Mouse (Mus musculus) inflammation-experienced regulatory T-cells, adult 6 months (primary cell): ENCODE measurements at regions not wholly inside any gene's neighbourhood (a gene's known extent, or its start where the extent isn't known, plus 50 kb on each side); places are given as distances from the start of the nearest gene placed in this dataset.

Experiments used
- ATAC-seq: one replicate; pipeline ENCODE4 v1.8.0; 2017

- no peak for ATAC-seq
Measured at GRCm38 (mm10) chr3:147966827-147967226, 1023.5 kb downstream of the Adgrl2 start.

DNA sequence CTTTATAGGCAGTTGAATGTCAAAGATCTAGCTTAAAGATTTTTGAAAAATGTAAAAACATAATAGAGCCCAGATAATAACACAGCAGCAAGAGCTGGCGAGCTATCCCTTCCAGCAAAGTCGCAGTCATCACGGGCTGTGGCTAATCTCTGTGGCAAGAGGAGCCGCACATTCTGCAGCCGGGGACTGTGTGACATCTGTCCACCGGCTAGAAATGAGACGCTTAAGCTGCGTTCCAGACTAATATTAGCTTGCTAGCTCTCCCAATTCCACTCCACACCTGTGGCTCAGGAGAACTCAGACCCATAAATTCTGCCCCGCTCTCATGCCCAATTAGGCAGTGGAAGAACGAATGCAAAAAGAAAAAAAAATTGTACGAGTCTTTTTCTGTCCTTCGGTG, 1024.0 kb downstream of the Adgrl2 start:
- ATAC-seq: no peak

GRCm38 (mm10) chr3:147963698-147964476, 1026.5 kb downstream of the Adgrl2 start:
- no peak for ATAC-seq

- ATAC-seq: no peak
Measured at GRCm38 (mm10) chr3:147948041-147948592, 1042.2 kb downstream of the Adgrl2 start.

DNA sequence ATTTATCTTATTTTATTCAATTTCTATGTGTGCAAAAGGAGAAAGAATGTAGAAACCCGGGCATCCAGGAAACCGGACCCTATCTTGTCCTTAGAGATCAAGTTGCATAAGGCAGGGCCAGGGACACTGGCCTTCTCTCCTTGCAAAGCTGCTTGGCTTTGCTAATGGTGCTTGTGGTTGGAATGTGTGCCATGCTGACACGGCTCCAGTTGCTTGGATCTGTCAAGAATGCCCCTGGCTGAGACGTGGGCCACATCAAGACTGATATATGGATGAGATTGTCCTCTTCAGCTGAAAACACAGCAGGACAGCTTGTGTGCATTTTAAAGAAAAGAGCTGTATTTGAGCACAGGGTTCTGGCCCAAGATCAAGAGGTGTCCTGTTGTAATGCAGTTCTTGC, 1047.0 kb downstream of the Adgrl2 start:
- no peak for ATAC-seq

DNA sequence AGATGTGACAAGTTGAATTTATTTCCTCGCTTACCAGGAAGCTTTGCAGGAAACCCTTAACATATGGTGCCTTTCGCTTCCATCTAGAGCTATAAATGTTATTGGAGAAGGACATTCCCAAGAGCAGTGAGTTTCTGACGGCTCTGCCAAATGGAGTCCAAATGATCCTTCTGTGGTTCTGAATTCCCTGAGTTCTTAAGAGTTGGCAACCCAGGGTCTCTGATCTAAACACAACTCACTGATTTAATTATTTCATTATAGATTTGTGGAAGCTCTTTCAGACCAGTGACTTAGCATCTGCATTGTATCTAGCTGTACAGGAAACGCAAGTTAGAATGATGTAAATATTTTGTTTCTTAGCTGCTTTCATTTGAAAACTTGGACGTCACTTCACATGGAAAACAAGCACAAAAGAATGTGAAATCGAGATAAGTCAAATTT, 1059.5 kb downstream of the Adgrl2 start:
- ATAC-seq: no peak

DNA sequence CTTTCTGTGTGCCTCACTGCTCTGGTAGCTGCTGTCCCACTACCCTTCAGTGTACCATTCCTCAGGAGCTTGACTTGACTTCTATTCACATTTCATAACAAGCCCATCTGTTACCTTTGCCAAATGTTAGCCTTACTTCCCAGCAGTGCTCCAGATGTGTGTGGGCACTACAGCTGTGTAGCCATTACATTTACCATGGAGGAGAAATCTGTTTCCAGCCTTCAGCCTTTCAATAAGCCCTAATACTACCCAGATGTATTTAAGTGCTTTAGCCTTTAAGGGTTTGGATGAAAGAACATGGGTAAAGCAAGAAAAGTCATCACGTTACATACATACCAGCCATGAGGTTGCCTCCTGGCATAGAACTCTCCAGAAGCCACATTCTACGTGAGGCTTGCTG, 1068.0 kb downstream of the Ttll7 start:
- no peak for ATAC-seq

DNA sequence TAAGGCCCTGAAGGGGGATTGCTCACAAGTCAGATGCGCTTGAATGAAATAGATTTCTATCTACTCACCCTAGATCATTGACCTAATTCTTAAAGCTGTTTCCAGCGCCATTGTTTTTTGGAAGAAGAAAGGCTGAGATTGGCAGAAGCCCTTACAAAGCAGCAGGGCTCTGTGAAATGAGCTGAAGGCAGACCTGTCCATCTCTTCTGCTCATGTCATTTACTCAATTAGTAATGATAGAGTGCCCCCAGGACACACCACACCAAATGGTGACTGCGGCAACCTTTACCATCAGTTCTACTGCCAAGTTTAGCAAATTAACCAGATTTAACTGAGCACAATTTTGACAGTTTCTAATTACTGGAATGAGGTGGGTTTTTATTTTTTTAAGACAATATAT, 1067.5 kb downstream of the Ttll7 start:
- ATAC-seq: no peak

DNA sequence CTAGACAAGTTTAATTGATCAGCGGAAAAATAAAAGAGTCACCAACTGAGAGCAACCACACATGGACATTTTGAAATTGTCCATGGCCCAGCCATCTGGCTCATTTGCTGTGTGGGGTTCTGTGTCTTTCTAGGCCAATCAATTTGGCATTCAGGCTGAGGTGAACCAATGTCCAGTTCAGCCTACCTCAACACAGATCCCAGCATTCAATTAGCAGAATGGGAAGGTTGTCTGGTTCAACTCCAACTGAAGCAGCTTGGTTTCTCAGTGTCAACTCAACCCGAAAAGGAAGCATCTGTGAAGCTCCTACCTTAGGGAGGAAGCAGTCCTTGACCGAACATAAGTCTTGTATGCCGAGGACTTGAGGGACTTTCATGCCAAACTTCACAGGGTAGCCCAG, 1067.0 kb downstream of the Ttll7 start:
- ATAC-seq: no peak

DNA sequence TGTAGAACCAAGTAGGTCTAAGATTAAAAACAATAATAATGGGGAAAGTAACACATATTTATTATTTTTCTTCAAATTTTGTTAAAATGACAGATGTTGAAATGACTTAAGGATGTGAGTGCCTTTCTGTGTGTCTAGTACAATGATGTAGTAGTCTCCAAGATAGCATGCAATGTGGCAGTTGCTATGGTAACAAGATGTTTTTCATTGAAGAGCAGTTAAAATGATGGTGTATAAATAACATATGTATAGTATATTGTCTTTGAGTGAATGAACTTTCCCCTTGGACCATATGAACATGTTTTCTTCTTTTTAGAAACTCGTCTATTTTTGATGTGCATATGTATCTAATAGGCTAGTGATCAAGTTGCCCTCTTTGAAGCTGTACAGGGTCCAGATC, 1044.6 kb downstream of the Ttll7 start:
- no peak for ATAC-seq

DNA sequence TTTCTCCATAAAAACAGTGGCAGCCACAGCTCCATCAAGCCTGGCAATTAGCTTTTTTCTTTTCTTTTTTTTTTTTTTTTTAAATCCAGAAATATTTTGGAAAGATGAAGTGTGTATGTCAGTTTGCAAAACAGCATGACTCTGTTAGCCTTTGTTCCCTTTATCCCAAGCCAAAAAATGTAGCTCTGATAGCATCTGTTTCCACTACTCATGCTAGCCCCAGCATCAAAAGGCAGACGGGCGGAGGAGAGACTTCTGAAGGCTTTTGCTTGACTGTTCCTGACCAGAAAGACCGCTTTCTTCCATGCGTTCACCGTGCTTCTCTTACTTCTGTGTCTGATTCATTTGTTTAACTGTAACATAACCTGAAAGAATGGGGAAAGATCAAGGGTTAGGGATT, 1039.5 kb downstream of the Ttll7 start:
- ATAC-seq: no peak

DNA sequence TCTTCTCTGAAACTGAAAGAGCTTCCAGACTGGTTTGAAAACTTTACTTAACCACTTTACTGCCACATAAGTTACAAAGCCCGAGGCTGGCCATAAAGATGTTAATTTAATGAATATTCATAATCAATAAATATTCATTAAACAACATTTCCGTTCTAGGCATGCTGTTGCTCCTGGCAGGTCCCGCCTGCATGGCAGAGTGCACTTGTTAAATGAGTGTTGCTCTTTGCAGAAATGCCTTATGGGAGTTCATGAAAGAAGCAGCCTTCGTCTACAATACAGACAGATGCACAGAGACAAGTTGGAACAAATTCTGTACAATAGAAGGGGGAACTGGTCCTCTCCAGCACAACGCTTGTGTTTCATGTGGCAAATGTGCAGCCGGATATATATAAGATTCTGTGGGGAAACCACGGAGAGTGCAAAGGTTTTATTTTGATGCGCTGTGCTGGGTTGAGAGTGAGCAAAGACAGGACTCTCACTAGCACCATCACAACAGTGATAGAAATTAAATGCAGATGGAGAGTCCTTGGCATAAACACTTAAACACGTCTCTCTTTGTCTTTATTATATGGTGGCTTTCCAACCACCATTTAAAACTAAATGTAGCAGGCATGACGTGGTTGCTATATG, 1034.2 kb downstream of the Ttll7 start:
- no peak for ATAC-seq

DNA sequence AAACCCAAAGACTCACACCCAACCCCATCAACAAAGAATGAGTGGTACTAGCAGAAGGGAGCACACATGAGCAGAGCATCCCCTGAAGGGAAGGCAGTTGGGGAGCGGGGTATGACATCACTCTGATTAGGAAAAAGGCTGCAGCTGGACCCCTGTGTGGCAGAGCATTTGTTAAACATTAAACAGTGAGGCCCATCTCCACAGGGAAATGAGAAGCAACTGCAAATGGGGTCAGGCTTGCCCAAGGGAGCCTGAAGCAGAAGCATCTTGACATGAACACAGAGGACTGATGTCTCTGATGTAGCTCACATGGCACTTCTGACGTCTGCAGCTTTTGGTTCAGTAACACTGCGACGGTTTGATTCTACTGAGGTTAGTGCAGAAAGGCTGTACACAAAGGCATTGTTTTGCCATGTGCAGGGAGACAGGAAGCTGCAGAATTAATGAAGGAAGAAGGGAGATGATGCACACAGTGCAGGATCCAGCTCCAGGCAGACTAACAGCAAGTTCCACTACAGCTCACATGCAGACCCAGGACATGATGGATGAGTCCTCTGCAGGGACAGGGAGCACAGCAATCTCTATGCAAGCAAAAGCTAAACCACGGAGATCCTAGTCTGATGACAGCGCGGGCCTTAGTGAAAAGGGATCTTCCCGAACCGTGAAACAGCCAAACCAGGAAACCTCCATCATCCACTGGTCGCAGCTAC, 1030.9 kb downstream of the Ttll7 start:
- no peak for ATAC-seq

DNA sequence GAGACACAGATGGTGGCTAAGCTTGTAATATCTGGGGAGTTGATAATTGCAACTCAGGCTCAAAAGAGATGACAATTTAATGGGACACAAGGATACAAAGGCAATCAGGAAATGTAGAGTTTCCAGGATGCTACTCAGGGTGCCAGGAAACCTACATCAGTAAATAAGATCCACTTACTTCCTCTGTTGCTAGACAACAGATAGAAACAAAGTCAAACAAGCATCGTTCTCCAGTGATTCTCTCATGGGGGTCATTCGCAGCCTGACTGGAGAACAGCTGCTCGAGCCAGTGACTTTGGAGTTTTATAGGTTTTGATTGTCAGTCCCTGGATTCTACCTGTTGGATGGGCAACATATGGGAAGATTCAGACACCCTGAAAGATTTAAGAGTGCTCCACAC, 1026.5 kb downstream of the Ttll7 start:
- no peak for ATAC-seq

- no peak for ATAC-seq
Measured at GRCm38 (mm10) chr3:147868281-147868680, 1016.1 kb downstream of the Ttll7 start.

DNA sequence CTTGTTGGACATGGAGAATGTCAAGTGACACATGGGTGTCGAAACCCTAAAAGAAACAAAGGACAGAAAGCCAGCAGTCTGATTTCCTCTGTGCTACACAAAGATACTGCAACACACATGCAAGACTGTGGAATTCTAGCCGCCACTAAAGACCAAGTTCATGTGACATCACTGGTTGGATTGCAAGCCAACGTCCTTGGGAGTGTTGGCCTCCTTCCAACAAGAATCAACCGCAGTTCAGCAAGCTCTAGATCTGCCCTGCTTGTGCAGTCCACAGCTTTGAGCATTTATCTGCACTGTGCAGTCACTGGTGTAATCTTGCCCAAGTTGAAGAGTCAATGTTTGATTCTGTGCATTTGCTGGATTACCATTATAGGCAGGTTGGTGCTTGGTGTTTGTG, 1001.2 kb downstream of the Ttll7 start:
- no peak for ATAC-seq

GRCm38 (mm10) chr3:147852830-147853229, 1000.7 kb downstream of the Ttll7 start:
- no peak for ATAC-seq

GRCm38 (mm10) chr3:147841357-147841756, 989.2 kb downstream of the Ttll7 start:
- no peak for ATAC-seq

- ATAC-seq: no peak
Measured at GRCm38 (mm10) chr3:147838816-147839215, 986.6 kb downstream of the Ttll7 start.

GRCm38 (mm10) chr3:147835716-147836115, 983.5 kb downstream of the Ttll7 start:
- ATAC-seq: no peak

DNA sequence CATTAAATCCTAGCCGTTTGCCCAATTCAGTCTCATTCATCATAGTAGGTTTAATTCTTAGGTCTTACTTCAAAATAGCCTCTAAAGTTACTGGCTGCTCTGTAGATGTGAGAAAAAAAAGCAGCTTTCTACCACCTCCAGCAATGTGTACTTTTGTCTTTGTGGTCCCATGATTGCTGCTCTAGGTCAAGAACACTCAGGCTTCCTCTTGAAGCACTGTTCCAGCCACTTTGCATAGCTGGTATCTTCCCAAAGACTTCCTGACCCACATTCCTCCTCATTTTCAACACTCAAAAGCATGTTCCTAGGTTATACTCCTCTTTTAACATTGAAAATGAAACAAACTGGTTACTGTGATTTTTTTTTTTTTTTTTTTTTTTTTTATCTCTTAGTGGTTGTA, 973.2 kb downstream of the Ttll7 start:
- no peak for ATAC-seq

GRCm38 (mm10) chr3:147824451-147824850, 972.3 kb downstream of the Ttll7 start:
- ATAC-seq: no peak

GRCm38 (mm10) chr3:147814080-147814650, 962.0 kb downstream of the Ttll7 start:
- ATAC-seq: no peak
